Mouse (Mus musculus) megakaryocyte-erythroid progenitor cell, adult 5-6 weeks (primary cell): ENCODE data around the gene Tmem183a. TPM values are rescaled to one million over a fixed set of nuclear protein-coding genes. Genes with fewer than 3 reads are reported as not detected.

Source experiments
- ATAC-seq: replicated peaks from 2 replicates; pipeline ENCODE4 v1.8.0; 2016; ENCODE audit warnings: mild to moderate bottlenecking, inconsistent platforms; ENCODE audit not compliant: severe bottlenecking, poor library complexity, low FRiP score, low TSS enrichment
- total RNA-seq, 2 experiments: library from RNA; stranded (forward) in 1 of 2; stranded (reverse) in 1 of 2; fragments of 200-1000, 215-1000 nt in 1 of 2; fragments of >200 nt in 1 of 2; fragmentation: Nextera tagmentation in 1 of 2; gene quantifications; 2 replicates each; pipeline ENCODE4 v1.2.3; 2014 to 2017

Gene Tmem183a
- total RNA-seq, 2 experiments from 2014 or later = 48.8 to 51.4 TPM

DNA sequence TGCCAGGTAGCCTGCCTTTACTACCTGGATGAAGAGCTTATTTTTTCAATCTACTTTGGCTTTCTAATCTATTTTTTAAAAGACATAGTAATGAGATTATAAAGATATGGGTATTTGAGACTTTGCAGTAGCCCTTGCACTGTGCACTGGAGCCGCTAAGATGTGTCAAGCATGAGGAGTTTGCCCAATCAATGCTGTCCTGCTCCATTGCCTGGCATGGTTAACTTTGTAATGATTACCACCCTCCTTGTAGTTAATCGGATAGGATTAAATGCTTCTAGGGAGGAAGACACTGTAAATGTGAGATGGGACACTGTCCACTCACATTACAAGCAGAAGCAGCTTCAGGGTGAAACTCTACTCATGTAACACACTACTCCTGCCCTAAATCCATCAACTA lies 8.5 kb downstream of the Tmem183a start:
- no peak for ATAC-seq

DNA sequence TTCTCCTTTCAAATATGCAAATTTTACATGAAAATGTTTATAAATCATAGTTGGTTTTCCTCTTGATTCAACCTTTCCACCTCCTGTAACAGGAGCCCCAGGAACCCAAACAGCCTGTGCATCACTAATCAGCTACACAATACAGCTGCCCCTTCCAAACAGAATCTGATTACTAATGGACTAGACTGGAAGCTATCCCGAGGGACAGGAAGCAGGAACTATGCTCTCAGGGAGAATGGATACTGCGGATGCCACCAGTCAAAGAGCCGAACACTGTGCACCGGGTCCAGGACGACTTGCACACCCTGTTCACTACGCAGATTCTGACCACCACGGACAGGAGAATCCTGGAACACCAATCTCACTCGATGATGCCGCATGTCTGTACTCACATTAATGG lies 14.0 kb downstream of the Tmem183a start:
- no peak for ATAC-seq

DNA sequence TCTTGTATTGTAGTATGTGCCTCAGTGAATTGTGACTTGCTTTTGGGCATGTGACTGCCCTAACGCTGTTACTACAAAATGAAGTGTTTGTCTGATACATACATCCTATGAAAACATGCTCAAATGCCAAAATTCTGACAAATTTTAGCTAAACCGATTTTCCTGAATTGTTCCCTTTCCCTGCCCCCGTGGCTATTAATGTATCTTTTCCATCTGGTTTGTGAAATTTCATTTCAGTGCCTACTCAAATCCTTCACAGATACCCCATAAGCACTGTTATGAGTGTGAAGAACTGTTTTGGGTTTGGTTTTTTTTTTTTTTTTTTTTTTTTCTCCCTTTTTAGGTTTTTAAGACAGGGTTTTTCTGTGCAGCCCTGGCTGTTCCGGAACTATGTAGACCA lies 16.7 kb downstream of the Tmem183a start:
- no peak for ATAC-seq

DNA sequence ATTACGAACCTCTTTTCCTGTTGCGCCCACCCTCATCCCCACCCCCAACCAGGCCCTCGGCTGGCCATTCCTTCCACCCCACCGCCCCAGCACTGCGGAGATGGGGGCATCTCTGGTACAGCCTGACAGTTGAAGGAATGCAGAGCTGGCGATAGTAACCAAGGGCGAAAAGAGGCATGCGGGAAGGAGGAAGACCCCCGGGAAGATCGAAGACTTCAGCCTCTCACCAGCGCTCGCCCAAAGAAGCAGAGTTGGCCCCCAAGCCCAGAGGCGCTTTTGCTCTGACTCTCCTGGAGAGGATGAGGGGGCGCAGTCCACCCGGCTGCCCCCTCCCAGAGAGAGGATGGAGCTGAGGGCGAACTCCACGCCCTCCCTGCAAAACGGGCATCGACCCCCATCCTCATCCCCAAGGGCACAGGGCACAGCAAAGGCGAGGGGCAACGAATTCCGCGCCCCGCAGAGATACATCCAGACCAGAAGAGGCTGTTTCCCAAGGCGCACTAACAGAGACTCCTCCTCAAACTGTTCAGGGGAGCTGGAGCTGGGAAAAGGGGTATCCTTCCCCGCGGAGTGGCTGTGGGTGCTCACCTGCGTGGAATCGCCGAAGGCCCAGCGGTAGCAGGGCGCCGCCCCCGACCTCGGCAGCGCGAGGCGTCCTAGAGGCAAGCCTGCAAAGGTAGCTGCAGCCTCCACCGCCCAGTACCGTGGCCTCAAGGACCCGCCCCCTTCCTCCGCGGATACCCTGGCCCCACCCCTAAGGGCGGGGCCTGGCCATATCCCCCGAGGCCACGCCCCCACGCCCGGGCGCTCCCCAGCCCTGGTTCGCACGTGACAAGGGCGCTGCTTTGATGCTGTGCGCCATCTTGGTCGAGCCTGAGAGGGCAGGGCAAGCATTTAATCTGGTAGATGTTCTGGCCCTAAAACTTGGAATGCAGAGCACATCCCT lies 17.5 kb downstream of the Tmem183a start:
- peak; percentile 96 for ATAC-seq

DNA sequence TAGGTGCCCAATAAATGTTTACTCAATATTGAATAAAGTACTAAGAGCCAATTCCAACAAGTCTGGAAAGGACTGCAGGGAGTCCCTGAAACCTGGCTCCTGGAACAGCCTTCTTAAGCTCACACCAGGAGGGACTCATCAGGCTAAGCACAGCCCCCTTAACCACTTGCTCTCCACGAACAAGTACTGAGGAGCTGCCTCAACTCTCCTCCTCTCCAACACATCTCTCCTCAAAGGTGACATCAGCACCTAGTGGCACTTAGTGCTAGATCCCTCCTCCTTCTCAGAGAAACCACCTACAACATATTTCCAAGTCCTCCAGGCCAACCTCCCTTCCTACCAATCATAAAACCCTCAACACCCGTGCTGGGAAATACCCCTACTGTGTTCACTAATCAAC lies 18.2 kb downstream of the Tmem183a start:
- no peak for ATAC-seq

DNA sequence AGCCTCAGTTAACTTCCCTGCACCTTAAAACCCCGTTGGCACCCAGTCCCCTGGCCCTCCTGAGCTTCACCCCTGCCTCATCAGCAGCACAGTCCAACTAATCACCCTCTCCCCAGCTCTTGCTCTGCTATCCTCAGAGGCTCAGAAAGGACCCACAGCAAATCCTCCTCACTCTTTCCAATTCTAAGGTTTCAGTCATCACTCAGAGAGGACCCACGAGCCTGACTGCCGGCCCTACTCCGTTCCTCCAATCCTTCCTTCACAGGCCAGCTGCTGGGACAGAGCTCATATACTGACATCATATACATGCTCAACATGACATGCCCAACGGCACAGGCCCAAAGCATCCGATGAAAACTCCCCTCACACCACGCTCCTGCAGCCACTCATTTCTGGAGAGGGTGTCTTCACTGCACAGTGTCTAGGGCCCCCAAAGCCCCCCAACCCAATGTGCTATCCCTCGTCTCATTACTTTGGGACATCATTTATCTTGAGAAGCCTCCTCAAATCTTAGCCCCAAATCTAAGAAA lies 18.9 kb downstream of the Tmem183a start:
- no peak for ATAC-seq

DNA sequence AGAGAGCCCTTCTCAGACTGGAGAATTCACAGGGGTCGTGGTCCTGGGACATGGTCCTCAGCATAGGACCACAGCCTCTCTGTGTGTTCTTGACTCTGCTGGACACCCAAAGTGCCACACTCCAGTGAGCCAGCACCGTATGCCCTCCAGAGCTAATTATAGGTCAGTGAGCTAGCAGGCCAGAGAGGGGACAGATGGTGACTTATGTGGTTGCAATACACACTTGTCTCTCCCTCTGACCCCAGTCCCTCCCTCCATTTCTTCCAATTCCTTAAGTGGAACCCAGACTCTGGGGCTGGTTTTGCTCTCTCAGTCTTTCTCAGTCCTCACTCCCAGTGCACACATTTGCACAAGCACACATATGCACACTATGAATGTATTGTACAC lies 19.5 kb downstream of the Tmem183a start:
- ATAC-seq = no peak

DNA sequence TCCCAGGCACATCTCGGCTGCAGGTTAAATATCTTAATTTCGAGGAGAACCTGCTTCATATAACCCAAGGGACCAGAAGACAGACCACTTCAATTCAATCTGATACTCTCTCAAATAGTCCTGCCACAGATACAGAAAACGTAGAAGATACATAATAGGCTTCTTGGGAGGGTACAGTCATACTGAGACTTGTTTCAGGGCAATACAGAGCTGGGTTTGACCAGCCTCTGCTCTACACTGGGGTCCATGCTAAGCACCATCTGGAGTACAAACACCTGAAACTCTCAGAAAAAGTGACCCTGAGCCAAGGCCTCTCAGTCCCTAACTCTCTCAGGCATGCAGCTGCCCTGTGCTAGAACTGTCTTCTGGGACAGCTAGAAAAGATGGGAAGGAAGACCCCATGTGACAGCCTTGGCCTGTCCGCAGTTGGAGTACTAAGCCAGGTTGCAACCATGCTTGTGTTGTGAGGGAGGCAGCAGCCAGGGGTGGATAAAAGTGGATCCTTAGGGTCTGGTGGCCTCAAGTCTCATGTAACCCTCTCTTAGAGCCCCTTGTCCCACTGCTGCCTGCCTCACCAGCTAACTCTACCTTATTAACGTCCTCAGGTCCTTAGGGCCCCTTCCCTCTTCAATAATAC lies 20.0 kb downstream of the Tmem183a start:
- ATAC-seq = no peak

DNA sequence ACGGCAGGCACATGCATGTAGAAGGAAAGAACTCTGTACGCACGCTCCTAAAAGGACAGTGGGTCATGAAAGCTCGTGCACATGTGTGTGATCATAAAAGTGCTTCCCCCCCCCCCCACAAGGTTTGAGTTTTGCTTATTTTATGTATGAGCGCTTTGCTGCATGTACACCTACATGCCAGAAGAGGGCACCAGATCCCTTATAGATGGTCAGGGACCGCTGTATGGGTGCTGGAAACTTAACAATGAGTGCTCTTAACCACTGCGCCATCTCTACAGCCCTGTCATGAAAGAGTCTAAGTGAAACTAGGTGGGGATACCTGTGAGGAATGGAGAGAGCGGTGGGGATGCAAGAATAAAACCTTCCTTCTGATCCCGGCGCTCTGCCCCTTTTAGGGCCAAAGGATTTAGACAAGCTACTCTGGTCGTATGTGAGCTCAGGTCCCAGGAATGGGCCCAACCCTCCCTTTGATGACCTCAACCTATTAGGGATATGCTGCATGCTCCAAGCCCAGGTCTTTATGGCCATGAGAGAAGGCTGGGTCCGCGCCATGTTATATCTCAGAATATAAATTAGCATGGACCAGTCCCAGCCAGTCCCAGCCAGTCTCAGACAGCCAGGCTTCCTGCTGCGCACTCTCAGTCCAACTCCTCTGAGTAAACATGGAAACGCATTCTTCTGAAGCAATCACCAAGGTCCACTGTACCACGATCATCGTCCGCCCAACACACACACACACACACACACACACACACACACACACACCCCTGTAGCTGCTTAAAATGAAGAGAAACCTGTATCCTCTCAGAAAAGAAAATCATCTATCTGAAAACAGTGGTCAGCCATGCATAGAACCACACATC lies 21.8 kb downstream of the Tmem183a start:
- ATAC-seq = no peak

DNA sequence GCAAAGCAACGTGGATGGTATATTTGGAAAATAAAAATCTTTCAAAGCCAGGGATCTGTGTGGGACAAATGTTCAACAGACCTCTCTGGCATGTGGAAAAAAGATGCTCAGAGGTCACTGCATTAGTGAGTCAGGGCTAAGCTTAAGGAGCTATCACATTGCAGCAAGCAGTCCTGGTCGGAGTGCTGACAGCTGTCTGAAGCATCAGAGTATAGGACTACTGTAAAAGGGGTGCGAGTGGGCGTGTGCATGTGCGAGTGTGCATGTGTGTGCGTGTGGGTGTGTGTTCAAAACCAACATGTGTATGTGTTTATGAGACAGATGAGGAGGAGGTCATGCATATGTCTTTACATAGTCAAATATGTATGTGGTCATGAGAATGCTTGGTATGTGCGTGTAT lies 22.6 kb downstream of the Tmem183a start:
- no peak for ATAC-seq

DNA sequence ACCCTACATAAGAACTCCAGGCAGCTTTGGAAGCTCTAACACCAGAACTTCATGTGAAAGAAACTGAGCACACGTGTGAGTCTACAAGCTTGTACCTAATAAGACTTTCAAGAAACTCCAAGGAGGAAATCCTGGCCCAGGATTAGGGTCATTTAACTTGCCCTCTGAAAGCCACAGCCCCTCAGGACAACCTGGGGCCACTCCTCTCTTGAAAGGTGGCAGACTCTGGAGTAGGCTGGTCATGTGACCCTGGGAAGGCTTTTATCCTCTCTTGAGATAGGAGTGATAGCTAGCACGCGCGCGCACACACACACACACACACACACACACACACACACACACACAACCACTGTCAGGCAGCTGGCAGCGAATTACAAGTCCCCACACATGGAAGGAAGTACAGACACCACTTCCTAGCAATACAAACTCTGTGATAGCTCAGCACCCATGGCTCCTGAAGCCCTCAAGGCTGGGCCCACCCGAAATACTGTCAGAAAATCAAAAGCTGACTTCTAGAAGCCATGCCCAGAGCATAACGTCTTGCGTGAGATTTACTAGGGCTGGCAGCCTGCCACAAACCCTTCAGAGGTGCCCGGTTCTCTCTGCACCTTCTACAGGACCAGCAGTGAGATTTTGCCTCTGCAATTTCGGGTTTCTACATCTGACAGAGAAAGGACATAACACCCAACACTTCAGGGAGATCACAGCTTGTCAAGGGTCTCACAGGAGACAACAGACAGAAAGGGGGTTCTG lies 24.6 kb downstream of the Tmem183a start:
- no peak for ATAC-seq

DNA sequence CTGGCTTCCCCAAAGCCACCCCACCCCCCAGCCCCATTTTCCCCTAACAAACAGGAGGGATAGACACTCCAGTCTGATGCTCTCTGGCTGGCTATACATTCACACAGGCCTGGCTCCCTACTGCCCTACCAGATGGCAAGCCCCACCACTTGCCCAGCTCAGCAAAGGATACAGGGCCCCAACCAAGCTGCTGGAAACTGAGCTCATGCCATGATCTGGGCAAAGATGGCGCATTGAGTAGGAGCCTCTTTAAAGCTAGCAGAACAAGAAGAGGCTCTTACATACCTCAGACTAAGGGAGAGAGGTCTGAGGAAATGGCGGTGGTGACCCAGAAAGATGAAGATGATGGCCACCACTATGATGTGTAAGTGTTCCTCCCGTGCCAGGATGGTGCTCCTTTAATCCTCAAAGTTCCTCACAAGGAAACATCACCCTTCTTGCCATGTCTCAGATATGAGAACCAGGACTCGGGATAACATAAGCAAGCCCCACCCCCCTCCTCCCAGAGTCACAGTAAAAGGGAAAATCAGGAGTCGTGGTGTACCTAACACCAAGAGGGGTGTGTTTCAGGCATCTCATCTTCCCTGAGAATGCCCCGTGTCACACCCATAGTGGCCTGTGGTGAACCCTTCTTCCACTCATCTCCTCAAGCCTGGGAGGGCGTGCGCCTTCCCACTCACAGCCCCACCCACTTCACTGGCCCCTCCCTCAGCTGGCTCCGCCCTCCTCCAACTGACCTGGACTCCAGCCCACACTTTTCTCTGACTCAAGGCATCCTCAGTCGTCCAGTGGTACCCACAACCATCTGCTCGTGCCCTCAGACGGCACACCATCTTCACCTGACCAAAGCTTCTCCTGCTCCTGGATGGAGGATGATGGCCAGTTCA lies 25.6 kb downstream of the Tmem183a start:
- no peak; the same call in 1 of the 2 replicates for ATAC-seq

DNA sequence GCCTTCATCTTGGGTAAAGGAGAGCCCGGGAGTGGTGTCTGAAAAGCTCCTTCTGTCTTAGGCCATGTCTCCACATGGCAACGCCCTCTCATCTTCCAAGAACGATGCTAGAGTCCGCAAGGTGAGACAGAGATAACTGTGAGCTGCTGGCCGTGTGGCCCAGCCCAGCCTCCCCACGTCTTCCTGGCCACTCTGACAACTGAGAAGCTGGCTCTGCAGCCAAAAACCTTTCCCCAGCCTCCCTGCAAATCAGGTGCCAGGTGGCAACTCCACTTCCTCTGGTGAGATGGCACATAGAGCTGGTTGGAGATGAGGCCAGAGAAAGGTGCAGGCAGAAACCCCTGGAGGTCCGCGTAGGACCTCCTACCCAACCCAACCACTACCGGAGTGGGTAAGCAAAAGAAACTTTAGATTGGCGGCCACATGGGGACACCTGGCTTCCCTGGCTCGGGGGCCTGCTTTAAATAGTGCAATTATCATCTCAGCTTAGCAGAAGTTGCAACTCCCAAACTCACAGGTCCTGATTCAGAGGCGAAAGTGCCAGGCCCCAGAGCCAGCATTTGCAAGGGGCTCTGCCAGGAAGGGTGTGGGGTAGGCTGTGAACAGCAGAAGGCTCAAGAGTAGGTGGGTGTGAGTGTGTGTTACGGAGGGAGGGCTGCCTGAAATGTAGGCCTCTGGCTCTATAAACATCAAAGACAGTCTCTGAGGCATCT lies 26.4 kb downstream of the Tmem183a start:
- ATAC-seq = no peak

DNA sequence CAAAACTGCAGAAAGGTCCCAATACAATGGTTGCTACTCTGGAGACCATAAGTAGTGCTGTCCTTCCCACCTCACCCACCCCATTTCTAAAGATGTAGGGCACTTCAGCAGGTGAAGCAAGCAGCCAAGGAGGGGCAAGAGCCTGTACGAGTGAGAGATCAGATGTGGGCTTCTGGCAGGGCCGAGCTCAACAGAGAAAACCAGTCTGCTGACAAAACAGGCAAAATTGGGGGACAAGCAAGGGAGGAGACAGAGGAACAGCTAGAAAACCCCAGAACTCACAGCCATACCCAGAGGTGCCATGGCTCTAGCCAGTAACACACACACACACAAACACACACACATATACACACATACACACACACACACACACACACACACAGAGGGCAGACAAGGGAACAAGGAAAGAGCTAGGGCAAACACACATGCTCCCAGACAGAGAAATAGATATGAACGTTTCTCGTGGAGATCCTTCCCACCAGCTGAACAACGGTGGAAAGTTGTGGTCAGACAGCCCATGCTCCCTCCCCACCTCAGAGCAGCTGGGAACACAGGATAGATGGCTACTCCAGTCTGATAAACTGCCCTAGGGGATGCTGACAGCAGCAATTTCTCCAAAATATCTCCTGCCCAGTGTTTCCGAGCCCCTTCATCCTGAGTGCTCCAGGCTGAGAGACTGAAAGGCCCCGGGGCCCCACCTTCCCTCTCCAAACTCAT lies 27.5 kb downstream of the Tmem183a start:
- ATAC-seq = no peak

DNA sequence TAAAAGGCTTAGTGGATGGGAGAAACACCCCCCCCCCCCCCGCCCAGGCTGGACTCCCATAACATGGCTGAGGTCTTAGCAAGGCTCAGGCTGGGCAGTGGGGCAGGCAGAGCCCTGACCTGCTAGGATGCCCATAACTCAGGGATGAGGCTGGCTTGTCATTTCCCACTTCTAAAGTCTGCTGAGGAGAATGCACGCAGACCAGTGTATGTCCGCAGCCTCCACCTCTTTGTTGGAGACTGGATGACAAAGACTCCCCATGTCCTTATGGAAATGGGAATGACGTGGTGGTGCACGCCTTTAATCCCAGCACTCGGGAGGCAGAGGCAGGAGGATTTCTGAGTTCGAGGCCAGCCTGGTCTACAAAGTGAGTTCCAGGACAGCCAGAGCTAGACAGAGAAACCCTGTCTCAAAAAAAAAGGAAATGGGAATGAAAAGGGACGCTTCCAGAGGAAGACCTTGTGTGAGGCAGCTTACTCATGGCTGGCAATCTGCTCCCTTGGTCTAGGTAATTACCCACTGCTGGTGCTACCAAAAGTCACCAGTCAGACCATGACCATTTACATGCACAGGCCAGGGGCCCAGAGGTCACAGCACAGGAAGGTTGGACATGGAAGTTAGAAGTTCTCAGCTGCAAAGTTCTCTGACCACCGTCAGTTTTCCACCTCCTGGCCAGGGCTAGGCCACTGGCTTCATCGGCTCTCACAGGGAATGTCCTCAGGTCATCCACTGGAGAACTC lies 28.2 kb downstream of the Tmem183a start:
- no peak for ATAC-seq

DNA sequence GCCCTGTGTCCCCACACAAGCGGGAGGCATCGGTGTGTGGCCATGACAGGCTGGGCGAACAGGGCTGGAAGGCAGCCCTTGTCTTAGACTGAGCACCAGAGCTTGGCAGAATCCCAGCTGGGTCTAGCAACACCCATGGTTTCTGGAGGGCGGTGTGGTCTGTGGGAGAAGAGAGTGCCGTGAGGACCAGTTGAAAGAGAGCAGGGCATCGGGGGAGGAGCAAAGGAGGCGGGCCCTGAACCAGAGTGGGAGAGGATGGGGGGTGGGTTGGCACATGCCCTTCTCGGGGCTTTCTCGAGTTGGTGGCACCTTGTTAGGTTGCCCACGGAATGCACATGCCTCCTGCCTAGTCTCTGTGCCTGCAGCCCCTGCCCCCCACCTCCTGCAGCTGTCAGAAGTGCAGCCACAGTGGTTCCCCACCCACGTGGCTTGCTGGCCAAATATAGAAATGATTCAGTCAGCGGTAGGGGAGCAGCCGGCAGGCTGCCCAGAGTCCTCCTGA lies 29.0 kb downstream of the Tmem183a start, which contains the start of gene Ppfia4:
Ppfia4 (minus strand) TSS at position 159 of the 502 bp plus-strand sequence.
- ATAC-seq = peak; percentile 68
